18 mouse cellular contexts compared by ENCODE assay signal in genomic region chr9:24488425-24489104, GRCm38 (mm10). TPM values are rescaled to one million over a fixed set of nuclear protein-coding genes. Genes with fewer than 3 reads are reported as not detected.
DNase-seq lines count a peak whose midpoint lies in the region; ATAC-seq and TF ChIP-seq lines count a peak whose summit lies in the region.
"Had no signal": no experiment of that assay in that cellular context is flagged by ENCODE, and none has a peak within 500 bp of the region (broad histone marks: within the 10 kb centered on the region; RNA-seq: fewer than 3 reads in every experiment).

No protein-coding gene starts in this region.

- 54% methylated on average over 6 of the region's 6 CpGs for WGBS in liver, postnatal 0 days (ENCODE audit: insufficient replicate concordance)
- WGBS in kidney, adult 2 months: 91% methylated on average over 6 of the region's 6 CpGs

- no peaks in the 10 kb centered on the region for H3K27me3 ChIP-seq in G1E (ENCODE audit: insufficient read depth, low read length)
- no peaks in the 10 kb centered on the region for H3K27me3 ChIP-seq in liver, postnatal 0 days (ENCODE audit: insufficient read depth, low read length)
- H3K27me3 ChIP-seq in kidney, adult 2 months (replicated peaks; ENCODE audit: control insufficient read depth, insufficient read depth, low read length): no peaks in the 10 kb centered on the region
- H3K27me3 ChIP-seq: heart, embryonic 12.5 days; midbrain, embryonic 13.5 days had no signal

- TF ChIP-seq POLR2A in kidney, adult 2 months (IDR thresholded peaks at IDR 0.05; ENCODE audit: low read depth, low read length): no peak

- peaks cover 53% of the 10 kb centered on the region for H3K4me1 ChIP-seq in G1E (ENCODE audit: insufficient read depth, low read depth, low read length)
- peaks cover 26% of the 10 kb centered on the region for H3K4me1 ChIP-seq in liver, postnatal 0 days (ENCODE audit: insufficient read depth)
- H3K4me1 ChIP-seq in kidney, adult 2 months (ENCODE audit: control insufficient read depth, insufficient read depth, low read length): no peaks in the 10 kb centered on the region
- H3K4me1 ChIP-seq: midbrain, embryonic 13.5 days had no signal

- peaks cover 24% of the 10 kb centered on the region for H3K36me3 ChIP-seq in G1E (replicated peaks)
- H3K36me3 ChIP-seq in liver, postnatal 0 days (replicated peaks; ENCODE audit: insufficient read depth, low read length): no peaks in the 10 kb centered on the region
- H3K36me3 ChIP-seq in kidney, adult 2 months (ENCODE audit: control insufficient read depth, insufficient read depth, low read length): no peaks in the 10 kb centered on the region
- H3K36me3 ChIP-seq: heart, embryonic 12.5 days; midbrain, embryonic 13.5 days had no signal

- H3K4me3 ChIP-seq in G1E (ENCODE audit: low read depth, low read length): no peak overlapping the region
- no peak overlapping the region for H3K4me3 ChIP-seq in liver, postnatal 0 days (ENCODE audit: low read depth, low read length)
- no peak overlapping the region for H3K4me3 ChIP-seq in kidney, adult 2 months (ENCODE audit: insufficient read depth, low read depth, low read length)
- H3K4me3 ChIP-seq: erythroblast, embryonic 14.5 days; heart, embryonic 12.5 days; midbrain, embryonic 13.5 days; myocyte had no signal

- peak overlapping the region; percentile 39 for H3K27ac ChIP-seq in liver, postnatal 0 days (ENCODE audit: low read depth)
- no peak overlapping the region for H3K27ac ChIP-seq in kidney, adult 2 months (ENCODE audit: insufficient read depth, low read depth, low read length)
- H3K27ac ChIP-seq: hindbrain, postnatal 0 days; midbrain, embryonic 13.5 days had no signal

- no peaks in the 10 kb centered on the region; the same call in 1 of the 2 replicates for H3K9me3 ChIP-seq in G1E (replicated peaks)
- no peaks in the 10 kb centered on the region for H3K9me3 ChIP-seq in liver, postnatal 0 days (ENCODE audit: low read length)
- H3K9me3 ChIP-seq: heart, embryonic 12.5 days; midbrain, embryonic 13.5 days had no signal

- no peak overlapping the region for H3K9ac ChIP-seq in liver, postnatal 0 days (replicated peaks)
- H3K9ac ChIP-seq: forebrain, postnatal 0 days; heart, embryonic 12.5 days; midbrain, embryonic 13.5 days had no signal

- peak; percentile 94 for TF ChIP-seq EP300 in liver, postnatal 0 days (IDR thresholded peaks at IDR 0.05; ENCODE audit: low read depth)

- TF ChIP-seq CTCF in G1E (IDR thresholded peaks at IDR 0.05; ENCODE audit: low read depth, low read length): no peak
- TF ChIP-seq CTCF in liver, postnatal 0 days (IDR thresholded peaks at IDR 0.05; ENCODE audit: low read depth): no peak
- no peak for TF ChIP-seq CTCF in kidney, adult 2 months (conservative IDR thresholded peaks at IDR 0.05; ENCODE audit: insufficient read depth, insufficient read length, low read depth, low read length)

- peak; percentile 30 for DNase-seq in G1E (ENCODE audit: low spot score)
- peak; percentile 99 for DNase-seq in MEL-GATA-1-ER (ENCODE audit: extremely low read depth, low read depth)
- DNase-seq in liver, postnatal 0 days: peak; percentile 32
- no peak for DNase-seq in left cerebral cortex, adult 8-10 months (ENCODE audit: low spot score in 2 of 2)
- no peak for DNase-seq in ovary, postnatal 10 days (ENCODE audit: low spot score)
- no peak for DNase-seq in kidney, adult 2 months
- DNase-seq: cerebellum, adult 18-20 months; forebrain, postnatal 0 days; gastrocnemius, postnatal 10 days; heart, postnatal 4 days; thymus, adult 2 months had no signal

- ATAC-seq in G1E (ENCODE audit: extremely low read depth, insufficient number of reproducible peaks, low FRiP score, poor library complexity, severe bottlenecking): peak; percentile 87
- peak; percentile 88 for ATAC-seq in erythroid progenitor cell, adult 5-6 weeks (replicated peaks; ENCODE audit: low FRiP score, poor library complexity, severe bottlenecking)
- ATAC-seq in liver, postnatal 0 days: peak; percentile 92
- ATAC-seq: CD4-positive, CD25-positive, alpha-beta regulatory T cell, adult 4 months; forebrain, postnatal 0 days; hindbrain, postnatal 0 days; midbrain, embryonic 13.5 days had no signal

- peak overlapping the region; percentile 51 for H3K4me2 ChIP-seq in liver, postnatal 0 days (ENCODE audit: low read depth, low read length)
- H3K4me2 ChIP-seq: heart, embryonic 12.5 days; midbrain, embryonic 13.5 days had no signal

RNA-seq across cellular contexts. Expression of gene Dpy19l1, which starts 14.4 kb away (rescaled TPM):
- 31.4 and 36.3 TPM in 2 replicates for total RNA-seq in G1E (2014; fragmentation: Nextera tagmentation)
- total RNA-seq in G1E (2017): 42.6 and 42.8 TPM in 2 replicates
- polyA plus RNA-seq in G1E (2012): 14.3 and 15.7 TPM in 2 replicates
- 41.1 and 44.3 TPM in 2 replicates for total RNA-seq in erythroid progenitor cell, adult 5-6 weeks (2015; ENCODE audit: low replicate concordance)
- 36.5 and 41.7 TPM in 2 replicates for total RNA-seq in erythroid progenitor cell, adult 5-6 weeks (2017; ENCODE audit: low replicate concordance)
- polyA plus RNA-seq in liver, postnatal 0 days (2015; fragmentation: Nextera tagmentation; extraction: Ambion mirVana): 7.5 and 8.9 TPM in 2 replicates
- total RNA-seq in left cerebral cortex, adult 8-10 months (2022): 10 to 100 TPM; 80.2 to 89.8 (median 88.1) TPM
- 4.3 and 5.5 TPM in 2 replicates for polyA plus RNA-seq in kidney, adult 2 months (2012; rRNA removed)

Comparison
In these comparisons a context has a peak if more than half of its experiments do, and no peak if none do; other contexts are left out.
1. DNase-seq: peak in G1E (single experiment), MEL-GATA-1-ER (single experiment) and liver, postnatal 0 days (single experiment); none in left cerebral cortex, adult 8-10 months (0 of 2), ovary, postnatal 10 days (single experiment) and kidney, adult 2 months (single experiment).
2. Peak in every context shown above with its lines, with median percentiles within 50 percentile points of each other: ATAC-seq.